Mouse (Mus musculus) small intestine, adult 2 months (tissue): Measurements from ENCODE around the gene Dgka.

Experiments used
- CTCF ChIP-seq: fragments of 200-500 bp; IDR thresholded peaks from 2 replicates; pipeline ENCODE4 v1.5.1; 2012; ENCODE audit warnings: low read depth, mild to moderate bottlenecking, control low read depth, inconsistent platforms, low read length, moderate library complexity, mixed read lengths; ENCODE audit not compliant: insufficient replicate concordance, insufficient read length; ENCODE audit errors: extremely low read depth
- POLR2A ChIP-seq: fragments of 200-500 bp; IDR thresholded peaks from 2 replicates; pipeline ENCODE4 v1.6.1; 2012; ENCODE audit warnings: low read depth, mild to moderate bottlenecking, control low read depth, inconsistent platforms, low read length, moderate library complexity

DNA sequence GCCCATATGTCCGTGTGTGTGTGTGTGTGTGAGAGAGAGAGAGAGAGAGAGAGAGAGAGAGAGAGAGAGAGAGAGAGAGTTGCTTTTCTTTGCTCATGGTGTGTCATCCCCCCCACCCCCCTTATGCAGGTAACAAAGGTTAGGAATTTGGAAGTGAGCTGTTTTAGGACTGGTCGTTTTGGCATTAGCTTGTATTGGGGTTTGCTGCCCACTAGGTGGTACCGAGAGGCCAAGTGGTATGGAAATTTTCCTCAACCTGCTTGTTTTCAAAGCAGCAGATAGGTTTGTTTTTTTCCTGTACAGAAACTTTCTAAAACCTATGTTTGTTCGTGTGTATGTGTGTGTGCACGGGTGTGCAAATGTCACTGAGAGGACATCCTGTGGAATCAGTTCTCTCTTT is 29.0 kb upstream of the Dgka start:
- TF ChIP-seq CTCF = no peak
- no peak for TF ChIP-seq POLR2A
